Mouse (Mus musculus): ENCODE measurements around the gene Agpat2. TPM values are rescaled to one million over a fixed set of nuclear protein-coding genes. Genes with fewer than 3 reads are reported as not detected.

The Agpat2 gene
- total RNA-seq, 2 experiments from 2014 or later = 43.5 to 50.3 TPM

DNA sequence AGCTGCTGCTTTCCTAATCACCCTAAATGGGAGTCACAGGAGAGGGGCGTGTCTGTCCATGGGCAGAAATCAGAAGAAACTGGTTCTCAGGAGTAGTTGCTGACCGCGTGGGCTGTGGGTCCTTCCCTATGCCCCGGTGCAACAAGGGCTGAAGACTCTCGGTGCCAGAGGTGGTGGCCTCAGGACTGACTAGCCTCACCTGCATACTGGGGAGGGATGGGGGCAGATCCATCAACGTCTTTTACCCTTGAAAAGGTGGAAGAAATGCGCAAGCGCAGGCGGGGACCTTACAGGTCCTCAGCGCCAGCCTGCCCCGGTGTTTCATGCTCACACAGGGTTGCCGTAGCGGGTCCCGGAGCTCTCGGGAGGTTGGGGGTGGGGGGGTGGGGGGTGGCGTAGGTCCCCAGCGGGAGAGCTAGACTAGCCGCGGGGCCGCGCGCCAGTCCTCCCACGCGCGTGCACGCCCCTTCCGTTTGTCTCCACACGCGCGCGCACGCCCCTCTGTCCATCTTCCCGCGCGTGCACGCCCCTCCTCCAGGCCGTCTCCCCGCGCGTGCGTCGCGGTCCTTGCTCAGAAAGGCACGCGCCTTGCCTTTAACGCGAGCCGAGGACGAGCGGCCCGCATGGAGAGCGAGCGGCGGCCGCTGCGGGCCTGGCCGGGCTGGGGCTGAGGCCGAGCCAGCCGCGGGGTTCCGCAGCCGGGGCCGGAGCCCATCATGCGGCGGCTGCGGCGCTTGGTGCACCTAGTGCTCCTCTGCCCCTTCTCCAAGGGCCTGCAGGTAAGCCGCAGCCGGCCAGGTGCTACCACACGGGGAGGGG is 23.9 kb upstream of the Agpat2 start, which contains the start of gene Fam69b:
Gene Fam69b (plus strand): TSS at position 537 of the 819 bp plus-strand sequence.
- ATAC-seq (replicated peaks; ENCODE audit: poor library complexity) = peak; percentile 67

DNA sequence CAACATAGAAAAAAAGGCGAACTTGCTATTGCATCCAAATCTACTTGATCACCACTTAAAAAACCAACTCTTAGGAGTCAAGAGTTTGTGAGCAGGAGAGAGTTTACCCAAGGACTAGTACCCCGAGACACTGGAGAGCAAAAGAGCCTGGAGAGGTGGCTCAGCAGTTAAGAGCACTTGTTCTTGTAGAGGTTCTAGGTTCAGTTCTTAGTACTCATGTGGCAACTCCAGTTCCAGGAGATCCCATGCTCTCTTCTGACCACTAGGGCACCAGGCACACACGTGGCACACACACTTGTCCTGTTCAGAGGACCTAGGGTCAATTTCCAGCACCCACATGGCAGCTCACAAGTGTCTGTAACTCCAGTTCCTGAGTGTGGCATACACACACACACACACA is 21.9 kb upstream of the Agpat2 start:
- 0 out of 2 replicates have a peak, but pooled peaks have one; percentile 32 for ATAC-seq (replicated peaks; ENCODE audit: poor library complexity)

DNA sequence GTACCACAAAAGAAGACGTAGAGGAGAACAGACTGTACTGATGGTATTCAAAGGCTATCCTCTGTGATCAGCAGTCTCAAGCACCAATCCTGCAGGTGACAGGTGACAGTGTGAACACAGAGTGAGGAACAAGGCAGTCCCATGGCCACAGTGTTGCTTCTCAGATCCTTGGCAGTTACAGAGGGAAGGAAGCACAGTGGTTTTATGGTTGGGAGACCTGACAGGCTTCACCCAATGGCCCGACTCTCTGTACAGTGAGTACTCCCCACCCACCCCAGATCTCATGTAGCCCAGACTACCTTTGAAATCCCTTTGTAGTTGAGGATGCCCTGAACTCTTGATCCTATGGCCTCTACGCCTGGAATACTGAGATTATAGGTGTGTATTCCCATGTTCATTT is 21.2 kb upstream of the Agpat2 start:
- ATAC-seq (replicated peaks; ENCODE audit: poor library complexity) = peak; percentile 27; the same call in 1 of the 2 replicates

DNA sequence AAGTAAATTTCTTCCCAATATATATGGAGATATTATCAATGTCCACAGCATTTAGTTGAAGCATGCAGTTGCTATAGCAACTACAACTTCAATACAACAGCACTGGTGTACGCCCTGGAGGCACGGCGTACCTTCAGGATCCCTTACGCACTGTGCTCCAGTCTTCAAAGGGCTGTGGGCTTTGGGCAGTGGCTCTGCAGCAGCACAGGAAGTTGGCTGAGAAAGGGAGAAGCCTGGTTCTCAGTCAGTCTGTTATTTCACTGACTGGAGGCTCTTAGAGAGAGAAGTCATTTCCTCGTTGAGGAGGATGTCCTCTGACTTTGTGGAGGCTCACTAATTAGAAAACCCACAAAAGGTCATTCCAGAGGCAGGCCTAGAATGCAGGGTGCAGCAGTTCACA is 18.8 kb upstream of the Agpat2 start:
- ATAC-seq (replicated peaks; ENCODE audit: poor library complexity) = peak; percentile 56; the same call in 1 of the 2 replicates

DNA sequence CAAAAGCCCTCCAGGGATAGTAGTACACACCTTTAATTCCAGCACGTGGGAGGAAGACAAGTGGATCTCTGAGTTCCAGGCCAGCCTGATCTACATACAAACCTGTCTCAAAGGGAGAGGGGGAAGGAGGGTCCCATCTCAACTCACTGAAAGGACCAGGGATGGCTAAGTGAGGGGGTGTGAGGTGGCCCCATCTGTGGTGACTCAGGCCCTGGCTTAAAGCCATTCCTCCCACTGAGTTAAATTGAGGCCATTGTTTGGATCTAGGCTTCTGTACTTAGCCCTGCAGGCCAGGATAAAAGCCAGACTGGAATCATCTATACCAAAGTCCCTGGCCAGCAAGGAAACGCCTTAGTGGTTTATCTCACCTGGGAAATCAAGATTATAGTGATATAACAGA is 17.0 kb upstream of the Agpat2 start:
- no peak for ATAC-seq (replicated peaks; ENCODE audit: poor library complexity)

DNA sequence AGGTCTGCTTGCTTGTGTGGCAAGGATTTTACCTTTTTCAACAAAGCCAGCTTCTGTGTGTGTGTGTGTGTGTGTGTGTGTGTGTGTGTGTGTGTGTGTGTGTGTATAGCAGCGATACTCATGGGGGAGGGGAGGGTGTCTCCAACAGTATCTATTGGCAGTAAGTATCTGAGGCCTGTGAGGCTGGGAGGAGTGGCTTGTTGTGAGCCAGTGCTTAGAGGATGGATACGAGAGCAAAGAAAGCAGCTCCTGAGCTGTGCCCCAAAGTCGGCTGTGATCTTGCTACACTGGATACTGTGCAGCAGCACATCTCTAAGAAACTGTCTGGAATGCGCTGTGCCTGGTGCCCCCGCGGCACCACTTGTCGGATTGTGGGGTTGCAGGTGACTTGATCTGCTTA is 13.7 kb upstream of the Agpat2 start:
- no peak for ATAC-seq (replicated peaks; ENCODE audit: poor library complexity)

DNA sequence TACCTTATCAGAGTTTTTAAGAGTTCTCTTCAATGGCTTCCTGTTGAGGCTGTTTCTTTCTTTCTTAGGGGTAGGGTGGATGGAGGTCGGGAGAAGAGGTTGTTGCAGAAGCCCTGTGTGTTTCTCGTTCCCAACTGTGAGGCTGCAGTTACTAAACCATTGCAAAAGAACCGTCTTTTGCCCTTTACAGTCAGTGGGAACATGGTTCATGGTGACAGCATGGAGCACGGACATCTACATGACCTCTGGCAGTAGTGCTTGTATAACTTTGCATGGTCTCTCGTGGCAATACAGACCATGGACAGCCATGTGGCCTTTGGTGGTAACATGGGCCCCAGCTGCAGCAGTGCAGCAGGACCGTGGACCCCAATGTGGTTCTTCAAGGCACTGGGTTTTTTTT is 13.1 kb upstream of the Agpat2 start:
- no peak for ATAC-seq (replicated peaks; ENCODE audit: poor library complexity)

DNA sequence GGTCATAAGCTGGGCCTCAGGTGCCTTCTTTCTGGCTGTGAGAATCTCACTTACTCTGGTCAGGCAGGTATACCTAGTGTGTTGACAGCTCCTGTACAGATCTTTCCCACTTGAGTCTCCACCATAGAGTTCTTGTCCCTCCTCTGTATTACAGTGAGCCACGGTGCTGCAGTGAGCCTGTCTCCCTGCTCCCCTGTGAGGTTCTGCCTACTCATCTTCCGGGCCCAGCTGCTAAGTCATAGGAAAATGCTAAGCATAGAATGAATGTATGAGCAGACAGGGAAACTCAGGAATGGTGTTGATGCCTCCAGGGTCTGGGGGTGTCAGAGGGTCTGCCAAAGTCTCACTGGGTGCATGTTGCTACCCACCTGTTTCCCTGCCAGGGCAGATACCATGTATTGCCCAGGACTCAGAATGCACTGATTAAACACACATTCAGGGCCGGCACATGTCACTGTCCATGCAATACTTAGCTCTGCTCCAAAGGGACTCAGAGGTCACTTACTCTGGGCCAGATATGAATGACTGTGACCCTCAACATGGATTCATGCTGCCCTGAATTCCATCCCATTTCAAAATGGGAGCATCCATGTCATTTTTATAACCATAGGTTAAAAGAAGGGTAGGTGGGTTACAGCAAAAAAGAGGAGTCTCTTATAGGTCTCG is 11.4 kb upstream of the Agpat2 start:
- ATAC-seq (replicated peaks; ENCODE audit: poor library complexity) = no peak

DNA sequence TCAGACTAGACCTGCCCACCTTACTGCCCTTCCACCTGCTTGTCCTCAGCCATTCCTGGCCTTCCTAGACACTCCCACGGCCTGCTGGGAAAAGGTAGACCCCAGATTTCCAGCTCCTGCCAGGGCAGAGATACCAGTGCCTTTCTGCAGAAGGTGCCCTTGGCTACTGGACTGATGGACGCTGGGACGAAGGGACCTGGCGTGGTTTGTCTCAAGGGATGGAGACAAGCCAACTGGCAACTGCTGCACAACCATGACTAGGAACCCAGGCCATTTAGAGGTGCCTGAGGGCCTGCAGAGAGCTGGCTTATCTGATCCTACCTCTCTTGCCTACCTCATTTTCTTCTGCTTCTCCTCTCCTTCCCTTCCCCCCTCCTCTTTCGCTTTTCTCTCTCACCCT is 10.7 kb upstream of the Agpat2 start:
- no peak for ATAC-seq (replicated peaks; ENCODE audit: poor library complexity)

DNA sequence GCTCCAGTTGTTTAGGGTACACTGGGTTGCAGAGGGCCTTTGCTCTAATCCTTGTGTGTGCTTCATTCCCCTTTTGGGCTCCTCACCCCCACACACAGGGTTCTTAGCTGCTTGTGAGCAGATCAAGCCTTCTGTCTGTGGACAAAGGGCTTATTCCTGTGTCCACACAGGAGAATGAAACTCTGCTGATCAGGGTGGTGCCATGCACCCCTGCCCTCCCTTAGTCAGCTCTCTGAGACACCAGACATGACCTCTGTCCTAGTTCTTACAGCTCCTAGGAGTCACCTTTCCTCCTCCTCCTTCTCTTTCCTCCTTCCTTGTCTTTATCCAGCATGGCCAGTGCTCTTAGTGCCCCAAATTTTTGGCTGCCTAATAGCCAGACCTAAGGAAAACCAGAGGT is 7.7 kb upstream of the Agpat2 start:
- no peak for ATAC-seq (replicated peaks; ENCODE audit: poor library complexity)

DNA sequence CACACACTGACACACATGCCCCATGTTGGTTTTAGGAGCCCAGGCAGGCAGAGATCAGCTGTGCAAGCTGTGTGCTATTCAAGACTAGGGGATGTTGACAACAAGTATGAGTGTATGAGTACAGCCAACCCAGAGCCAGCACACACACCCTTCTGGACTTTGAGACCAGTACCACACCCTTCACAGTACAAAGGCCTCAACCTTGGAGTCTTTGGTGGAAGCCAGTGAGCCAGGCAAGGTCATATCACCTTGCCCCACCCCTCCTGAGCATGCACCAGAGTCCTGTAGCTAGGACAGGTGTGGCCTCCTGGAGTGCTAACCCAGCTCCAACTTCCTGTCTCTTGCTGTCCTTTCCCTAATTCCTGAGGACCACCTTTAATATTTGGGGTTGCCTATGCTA is 6.8 kb upstream of the Agpat2 start:
- no peak for ATAC-seq (replicated peaks; ENCODE audit: poor library complexity)

DNA sequence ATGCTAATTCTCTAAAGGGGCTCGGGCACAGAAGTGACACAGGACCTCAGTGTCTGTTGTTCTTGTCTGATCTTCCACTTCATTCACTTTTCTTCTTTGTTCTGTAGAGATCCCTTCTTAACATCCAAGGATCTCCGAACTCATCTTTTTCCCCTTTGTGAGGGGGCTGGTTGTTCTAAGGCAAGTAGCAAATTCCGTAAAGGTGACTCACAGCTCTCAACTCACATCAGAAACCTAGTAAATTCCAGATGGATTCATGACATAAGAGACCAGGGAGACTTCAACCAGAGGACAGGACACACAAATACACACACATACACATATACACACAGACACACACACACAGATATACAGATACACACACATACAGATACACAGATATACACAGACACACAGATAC is 6.3 kb upstream of the Agpat2 start:
- ATAC-seq (replicated peaks; ENCODE audit: poor library complexity) = no peak

DNA sequence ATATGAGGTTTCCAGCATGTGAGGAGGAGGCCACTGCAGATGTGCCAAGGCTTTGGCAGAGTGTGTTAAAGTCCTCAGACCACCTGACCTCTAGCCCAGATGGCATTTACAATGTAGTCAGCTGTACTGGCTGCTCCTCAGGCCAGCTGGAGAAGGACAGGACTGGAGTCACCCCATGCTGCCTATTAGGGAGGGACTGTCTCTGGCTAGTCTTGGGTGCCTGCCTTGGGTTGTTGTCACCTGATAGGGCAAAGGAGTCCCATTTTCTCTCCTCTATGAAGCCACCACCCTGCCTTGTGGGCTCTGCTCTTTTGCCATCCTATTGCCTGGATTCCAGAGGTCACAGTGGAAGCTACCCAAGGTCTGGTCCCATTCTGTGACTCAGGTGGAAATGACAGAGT is 5.0 kb upstream of the Agpat2 start:
- ATAC-seq (replicated peaks; ENCODE audit: poor library complexity) = no peak

DNA sequence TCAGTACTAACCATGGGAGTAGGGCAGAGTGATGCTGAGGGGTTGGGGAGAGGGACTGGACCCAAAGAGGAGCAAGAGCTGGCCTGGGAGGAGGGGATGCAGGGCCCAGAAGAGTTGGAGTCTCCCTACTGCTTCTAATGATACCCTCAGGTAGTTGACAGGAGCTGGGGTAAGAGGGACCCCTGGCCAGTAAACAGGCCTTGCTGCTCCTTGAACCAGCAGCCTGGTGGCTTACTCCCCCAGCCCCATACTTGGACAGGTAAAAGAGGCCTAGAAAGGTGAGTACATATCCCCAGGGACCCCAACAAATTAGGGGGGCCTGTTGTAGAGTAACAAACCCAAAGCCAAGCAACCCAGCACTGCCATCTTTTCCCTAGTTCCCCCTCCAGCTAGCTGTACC is 4.6 kb upstream of the Agpat2 start:
- ATAC-seq (replicated peaks; ENCODE audit: poor library complexity) = no peak

DNA sequence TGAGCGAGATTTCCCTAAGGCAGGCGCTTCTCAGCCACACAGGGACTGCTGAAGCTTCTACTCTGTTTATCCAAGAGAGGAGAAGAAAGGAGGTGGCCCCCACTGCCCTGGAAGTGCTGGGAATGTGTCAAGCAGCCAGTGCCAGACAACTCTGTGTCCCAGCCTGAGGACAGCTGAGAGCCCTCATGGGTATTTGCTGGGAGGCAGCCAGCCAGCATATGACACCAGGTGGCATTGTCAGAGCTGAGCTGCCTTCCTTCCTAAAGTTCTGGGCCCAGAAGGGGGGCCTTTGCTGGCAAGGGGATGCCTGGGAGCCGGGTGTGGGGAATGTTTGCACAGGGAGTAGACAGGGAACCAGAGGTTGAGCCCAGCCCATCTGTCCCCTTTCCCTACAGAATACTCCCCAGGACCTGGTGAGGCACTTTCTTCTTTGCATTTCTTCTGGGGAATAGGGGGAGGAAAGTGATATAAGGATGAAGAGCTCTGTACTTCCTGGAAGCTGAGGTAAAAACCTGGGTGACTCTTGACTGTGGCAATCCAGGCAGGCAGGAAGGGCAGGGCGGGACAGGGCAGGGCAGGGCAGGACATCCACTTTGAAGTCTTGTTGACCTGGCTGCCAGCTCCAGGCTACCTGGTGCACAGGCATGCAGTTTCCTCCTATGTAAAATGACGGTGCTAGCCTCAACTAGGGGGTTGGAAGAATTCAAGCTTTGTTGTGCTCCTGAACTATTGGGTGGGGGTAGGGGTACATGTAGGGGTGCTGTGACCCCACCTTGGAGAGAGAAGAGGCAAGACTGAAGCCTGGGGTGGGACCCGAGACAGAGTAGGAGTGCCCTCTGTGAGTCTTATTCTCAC is 3.1 kb upstream of the Agpat2 start:
- ATAC-seq (replicated peaks; ENCODE audit: poor library complexity) = no peak

DNA sequence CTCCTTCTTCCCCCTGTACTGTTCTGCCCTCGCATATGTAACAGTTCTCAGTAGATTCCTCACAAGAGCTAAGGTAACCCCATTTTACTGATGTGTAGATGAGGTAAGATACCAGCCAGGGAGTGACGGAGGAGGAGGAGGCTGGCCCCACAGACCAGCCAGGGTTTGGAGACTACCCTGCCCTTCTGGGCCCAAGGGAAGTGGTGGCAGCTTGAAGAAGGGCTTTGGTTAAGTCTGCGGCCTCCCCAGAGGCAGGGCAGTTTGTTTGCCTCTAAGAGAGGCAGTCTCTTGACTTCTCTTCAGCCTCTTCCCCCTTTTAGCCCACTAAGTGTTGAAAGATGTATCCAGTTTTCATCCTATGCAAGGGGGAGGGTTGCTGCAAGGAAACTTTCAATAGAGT is 2.4 kb upstream of the Agpat2 start:
- ATAC-seq (replicated peaks; ENCODE audit: poor library complexity) = peak; percentile 17

DNA sequence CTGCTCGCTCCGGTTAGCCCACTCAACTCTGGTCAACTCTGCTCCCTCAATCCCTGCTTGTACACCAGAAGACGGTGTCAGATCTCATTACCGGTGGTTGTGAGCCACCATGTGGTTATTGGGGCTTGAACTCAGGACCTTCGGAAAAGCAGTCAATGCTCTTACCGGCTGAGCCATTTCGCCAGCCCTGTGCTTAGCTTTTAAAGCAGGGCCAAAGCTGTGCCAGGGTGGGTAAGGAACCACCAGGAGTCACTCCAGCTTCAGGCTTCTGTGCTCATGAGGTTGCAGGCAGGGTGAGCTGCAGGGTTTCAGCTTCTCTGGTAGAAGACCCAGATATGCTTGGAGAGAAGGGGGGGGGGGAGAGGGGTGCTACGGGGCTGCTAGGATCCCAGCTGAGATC is 1.1 kb upstream of the Agpat2 start:
- no peak for ATAC-seq (replicated peaks; ENCODE audit: poor library complexity)

DNA sequence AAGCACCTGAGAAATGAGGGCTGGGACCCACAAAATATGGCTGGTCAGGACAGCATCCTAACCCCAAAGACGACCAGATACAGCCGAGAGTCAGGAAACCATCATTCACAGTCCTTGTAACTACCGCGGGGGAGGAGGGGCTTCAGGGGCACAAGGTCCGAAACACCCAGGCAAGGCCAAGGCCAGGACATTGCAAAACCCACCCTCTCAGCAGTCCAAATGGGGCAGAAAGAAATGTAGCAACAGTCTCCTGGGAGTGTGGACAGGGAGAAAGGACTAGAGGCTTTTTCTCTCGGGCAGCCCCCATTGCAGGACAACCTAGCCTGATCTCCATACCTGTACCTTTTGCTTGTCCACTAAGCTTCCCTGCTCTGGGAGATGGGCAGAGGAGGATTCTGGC is 1.1 kb downstream of the Agpat2 start:
- ATAC-seq (replicated peaks; ENCODE audit: poor library complexity) = 0 out of 2 replicates have a peak, but pooled peaks have one; percentile 2

DNA sequence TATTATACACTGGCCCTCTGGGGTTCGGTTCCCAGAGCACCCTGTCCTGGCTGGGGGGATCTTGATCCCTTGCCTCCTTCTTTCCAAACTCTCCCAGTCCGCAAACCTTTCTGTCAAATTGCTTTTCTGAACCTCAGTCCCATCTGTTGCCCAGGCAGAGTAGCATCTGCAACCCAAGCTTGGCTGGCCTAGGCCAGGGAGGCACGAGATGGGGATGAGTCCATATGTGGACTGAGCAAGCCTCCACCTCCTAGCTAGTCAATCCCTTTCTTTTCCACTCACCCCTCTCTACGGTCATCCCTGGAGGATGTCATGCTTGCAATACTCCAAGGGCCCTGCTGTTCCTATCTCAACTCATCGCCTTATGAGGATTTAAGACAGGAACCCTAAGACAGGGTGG is 1.6 kb downstream of the Agpat2 start:
- ATAC-seq (replicated peaks; ENCODE audit: poor library complexity) = no peak

DNA sequence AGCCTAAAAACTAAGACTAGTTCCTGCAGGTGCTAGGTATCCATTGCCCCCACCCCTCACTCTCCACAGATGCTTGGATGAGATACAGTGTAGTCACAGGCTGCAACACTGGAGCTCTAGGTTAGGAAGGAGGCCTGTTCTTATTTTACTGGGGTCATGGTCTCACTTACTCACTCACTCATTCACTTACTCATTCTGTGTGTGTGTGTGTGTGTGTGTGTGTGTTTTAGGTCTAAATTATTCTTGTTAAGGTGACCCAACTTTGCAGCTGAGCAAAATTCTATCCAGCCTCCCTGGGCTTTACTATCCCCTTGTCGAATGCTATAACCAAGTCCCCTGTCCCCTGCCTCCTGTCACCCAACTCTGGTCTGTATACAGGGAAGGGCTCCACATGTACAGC is 2.6 kb downstream of the Agpat2 start:
- ATAC-seq (replicated peaks; ENCODE audit: poor library complexity) = no peak

DNA sequence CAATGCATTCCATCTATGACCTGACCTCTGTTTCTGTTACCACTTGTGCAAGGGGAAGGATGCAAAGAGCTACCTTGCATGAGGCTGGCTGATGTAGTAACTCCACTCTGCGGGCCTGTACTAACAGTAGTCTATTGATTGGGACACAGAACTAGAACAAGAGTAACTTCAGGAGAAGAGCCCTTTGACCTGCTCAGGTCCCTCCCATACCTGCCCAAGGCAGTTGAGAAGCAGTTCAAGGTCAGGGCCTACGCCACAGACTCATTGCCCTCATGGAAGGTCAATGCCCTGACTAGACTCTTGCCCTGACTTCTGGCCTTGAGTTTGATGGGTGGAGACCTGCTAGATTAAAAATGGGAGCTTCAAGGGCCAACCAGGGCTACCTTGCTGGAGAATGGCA is 3.6 kb downstream of the Agpat2 start:
- ATAC-seq (replicated peaks; ENCODE audit: poor library complexity) = no peak

All from megakaryocyte progenitor cell, adult 5-6 weeks (primary cell).